Mouse (Mus musculus) thymus, postnatal 4 days (tissue): Measurements from ENCODE around the gene Nectin1.
A peak's percentile ranks its signal among the peaks of the same experiment; 100 is the strongest.

ENCODE experiments used
- DNase-seq: peaks from one replicate; pipeline ENCODE4 v3.0.0; 2021

Gene Nectin1

DNA sequence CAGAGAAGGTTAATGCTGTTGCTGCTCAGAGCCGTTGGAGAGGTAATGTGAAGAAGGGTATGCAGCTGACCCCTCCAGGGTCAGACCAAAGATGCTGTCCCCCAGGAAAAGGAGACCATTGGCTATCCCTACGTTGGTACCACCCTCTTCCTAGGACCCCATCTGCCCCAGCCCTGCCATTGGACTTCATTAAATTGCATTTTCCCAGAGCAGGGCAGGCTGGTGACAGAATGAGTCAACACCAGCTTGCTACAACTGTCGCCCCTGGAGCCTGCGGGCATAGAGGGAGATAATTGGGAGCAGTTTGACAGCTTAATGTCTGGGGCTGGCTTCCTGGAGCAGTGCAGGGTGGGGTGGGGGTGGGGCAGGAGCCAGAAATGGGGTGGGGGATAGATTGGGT lies 25.0 kb downstream of the Nectin1 start:
- no peak for DNase-seq

DNA sequence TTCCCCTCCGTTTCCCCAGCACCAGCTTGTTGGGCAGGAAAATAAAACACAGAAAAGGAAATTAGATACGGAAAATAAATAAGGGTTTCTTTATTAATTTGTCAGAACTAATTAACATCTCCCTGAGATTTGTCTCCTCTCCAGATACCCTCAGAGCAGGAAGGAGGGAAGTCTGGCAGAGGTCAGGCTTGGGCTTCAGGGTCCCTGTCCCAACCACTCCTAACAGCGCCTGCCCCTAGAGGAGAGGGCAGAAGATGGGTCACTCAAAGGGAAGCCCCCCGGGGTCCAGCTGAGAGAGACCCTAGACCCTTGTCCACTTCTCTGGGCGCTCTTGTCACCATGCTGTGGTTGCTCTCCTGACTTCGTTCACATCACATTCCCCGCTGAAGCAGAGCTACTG lies 25.4 kb downstream of the Nectin1 start:
- DNase-seq: no peak

DNA sequence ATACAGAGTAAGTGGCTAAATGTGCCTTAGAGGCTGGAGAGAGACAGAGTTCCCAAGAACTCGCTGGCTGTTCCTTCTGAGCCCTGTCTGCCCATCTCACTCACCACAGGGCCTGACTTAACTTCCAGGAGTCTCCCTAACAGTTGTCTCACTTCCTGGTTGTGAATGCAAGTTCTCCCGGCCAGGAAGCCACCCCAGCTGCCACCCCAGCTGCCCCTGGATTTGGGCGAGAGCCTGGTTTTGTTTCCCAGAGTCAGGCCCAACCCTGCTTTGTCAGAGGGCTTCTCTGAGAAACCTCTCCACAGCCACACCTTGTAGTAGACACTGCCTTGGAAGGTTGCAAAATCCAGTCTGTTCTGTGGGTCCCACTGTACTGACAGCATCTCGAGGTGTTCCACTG lies 26.2 kb downstream of the Nectin1 start:
- no peak for DNase-seq

DNA sequence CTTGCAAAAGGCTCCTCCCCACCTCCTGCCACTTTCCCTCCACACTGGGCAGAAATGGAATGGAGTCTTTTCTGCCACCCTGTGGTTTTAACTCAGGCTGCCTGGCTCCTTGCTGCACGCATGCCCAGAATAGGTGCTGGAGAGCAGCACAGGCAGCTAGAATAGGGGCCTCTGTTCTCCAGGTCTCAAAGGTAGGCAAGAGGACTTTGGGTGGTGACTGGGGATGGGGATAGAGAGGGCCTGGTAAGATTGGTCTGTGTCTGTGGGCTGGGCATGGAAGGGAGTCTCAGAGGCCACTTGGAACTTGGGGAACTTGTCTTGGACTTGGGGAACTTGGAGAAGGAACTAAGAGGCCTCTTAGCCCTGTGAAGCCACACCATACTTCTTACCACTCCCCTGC lies 27.3 kb downstream of the Nectin1 start:
- DNase-seq: no peak

DNA sequence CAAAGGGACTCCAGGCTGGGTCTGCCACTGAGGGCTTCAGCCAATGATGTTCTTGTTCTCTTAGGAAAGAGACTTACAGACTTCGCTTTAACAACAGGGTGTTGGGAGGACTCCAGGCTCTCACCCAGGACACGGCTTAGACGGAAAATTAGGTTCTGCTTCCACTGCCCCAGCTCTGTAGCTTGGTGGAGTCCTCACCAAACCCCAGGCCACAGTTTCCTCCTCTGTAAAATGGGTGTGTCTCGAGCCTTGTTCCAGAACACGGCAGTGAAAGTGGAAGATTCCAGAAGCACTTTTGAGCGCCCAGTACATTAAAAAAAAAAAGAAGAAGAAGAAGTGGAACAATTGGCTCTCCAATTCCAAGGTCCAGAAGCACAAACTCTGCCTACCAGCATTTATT lies 28.7 kb downstream of the Nectin1 start:
- DNase-seq: no peak

DNA sequence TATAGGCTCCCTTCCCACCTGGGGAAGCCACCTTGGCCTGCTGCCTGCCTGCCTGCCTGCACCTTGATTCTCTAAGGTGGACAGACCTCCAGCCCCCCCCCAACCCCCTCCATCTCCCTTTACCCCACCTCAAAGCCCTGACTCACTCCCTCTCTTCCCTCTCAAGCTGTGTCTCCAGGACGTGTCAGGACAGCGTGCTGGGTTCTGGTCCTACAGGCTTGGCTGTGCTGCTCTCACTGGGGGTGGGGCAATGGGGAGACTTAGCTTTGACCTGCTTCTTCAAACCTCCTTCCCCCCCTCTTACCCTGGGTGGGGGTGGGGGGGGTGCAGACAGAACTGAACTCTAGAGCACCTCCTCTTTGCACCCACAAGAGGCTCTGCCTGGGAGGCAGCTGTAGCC lies 29.7 kb downstream of the Nectin1 start:
- DNase-seq: no peak

DNA sequence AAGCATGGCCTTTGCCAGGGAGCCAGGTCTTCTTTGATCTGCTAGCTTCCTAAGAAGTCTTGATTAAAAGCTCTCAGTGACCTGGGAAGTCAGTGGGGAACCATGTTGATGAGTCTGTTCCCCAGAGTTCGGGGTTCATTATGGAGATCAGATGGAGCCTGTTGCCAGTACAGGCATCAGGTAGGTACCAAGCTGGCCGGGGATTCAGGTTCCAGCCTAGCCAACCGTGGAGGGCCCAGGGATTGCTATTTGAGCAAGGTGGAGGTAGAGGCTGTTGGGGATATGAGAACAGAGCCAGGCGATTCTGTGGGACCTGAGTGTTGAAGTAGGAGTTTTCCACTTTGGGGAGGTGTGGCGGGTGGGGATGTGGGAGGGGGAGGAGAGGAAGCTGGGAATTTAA lies 30.6 kb downstream of the Nectin1 start:
- DNase-seq: no peak

DNA sequence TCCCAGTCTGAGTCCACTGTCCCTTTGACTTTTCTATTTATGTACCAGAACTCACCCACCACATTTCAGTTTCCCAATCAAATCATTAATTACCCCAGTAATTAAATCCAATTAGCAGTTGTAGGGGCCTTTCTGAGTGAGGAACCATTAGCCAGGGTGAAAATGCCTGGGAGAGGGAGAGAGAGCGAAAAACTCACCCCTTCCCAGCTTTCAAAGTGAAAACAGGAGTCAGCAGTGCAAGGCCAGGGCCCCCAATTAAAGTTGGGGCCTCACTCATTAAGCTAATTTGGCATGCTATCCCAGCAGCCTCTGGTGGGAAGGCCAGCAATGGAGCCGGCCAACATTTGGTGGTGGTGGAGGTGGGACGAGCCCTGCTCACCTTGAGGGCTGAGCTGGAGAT lies 32.4 kb downstream of the Nectin1 start:
- no peak for DNase-seq

- DNase-seq: no peak
These were observed 33.9 kb downstream of the Nectin1 start for GRCm38 (mm10) chr9:43777362-43778360.

- DNase-seq: no peak
These were observed 37.1 kb downstream of the Nectin1 start for GRCm38 (mm10) chr9:43780883-43781282.

DNA sequence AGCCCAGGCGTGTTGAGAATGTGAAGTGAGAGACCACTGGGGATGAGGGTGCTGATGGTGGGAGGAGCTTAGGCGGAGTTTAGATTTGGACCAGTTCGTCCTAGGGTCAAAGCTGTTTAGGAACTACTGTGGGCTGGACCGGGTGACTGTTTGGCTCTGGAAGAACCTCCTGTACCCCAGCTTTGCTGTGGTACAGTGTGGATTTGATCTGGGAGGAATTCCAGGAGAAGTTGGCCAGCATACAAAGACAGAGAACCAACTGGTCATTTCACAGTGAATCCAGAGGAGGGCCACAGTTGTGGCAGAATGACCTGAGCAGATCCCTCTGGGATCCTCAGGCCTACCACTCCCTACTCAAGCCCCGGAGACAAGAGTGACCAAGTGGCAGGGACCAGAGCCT lies 38.6 kb downstream of the Nectin1 start:
- no peak for DNase-seq

GRCm38 (mm10) chr9:43783959-43784358 lies 40.2 kb downstream of the Nectin1 start:
- DNase-seq: no peak

DNA sequence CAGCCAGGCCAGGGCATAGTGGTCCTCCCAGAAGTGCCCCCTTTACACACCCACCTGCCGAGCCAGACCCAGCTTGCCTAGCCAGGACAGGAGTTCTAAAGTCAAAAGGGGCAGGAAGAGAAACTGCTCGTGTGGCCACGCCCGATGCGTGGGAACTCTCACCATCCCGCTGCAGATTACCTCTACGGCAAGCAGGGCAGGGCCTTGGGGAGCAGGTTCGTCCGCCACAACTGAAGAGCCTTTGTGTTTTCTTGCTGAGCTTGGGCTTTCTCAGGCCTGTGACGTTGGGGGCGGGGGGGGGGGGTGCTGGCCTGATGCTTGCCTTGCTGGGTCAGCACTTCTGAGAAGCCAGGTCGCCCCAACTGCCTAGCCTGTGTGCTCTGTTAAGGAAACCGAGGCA lies 41.1 kb downstream of the Nectin1 start:
- DNase-seq: no peak

- DNase-seq: no peak
These were observed 43.8 kb downstream of the Nectin1 start for GRCm38 (mm10) chr9:43787591-43787990.

DNA sequence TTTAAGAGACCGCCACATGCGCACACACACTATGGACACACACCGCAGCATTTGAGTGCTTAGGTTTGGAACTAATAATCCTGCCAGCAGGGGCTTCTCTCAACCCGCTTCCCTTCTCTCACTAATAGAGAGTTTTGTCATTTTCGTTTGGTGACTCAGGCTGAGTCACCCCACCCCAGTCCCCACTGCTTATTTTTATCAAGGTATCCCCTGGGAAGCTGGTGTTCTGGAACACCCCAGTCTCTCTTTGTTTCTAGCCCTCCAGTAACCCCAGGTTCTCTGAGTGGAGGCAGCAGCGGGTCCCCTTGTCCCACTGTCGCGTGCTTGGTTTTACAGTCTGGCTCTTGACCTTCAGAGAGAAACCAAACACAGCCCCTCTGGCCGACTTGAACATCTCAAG lies 48.9 kb downstream of the Nectin1 start:
- DNase-seq: no peak

DNA sequence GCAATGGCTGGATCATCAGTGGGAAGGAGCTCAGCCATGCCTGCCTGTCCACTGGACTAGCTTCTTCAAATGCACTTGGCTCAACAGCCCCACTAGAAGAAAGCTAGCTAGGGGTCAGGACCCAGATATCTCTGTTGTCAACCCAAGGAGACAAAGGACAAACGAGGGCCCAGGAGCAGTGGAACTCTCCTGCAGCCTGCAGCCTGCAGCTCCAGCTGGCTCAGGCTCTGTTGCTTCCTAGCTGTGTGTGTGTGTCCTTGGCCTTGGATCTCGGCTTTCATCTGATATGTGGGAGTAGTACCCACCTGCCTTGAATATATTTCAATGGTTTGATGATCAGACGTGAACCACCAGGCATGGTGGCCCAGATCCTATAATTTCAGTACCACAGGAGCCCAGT lies 49.6 kb downstream of the Nectin1 start:
- DNase-seq: no peak

DNA sequence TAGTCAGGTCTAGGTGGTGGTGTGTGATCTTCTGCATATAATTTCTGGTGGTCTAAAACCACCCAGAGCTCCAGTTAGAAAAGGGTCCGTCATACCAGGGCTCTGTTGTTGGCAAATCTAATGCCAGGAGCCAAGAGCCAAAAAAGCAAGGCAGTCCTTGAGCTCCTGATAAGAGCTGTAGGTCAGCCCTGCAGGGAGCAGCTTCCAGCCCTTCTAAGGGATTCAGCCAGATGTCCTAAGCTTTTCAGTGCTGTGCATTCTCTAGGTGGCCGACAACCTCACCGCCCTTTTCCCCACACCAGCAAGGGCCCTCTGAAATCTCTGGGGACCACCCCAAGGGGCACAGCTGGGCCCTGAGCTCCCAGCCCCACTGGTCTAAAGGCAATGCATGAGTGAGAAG lies 52.2 kb downstream of the Nectin1 start:
- no peak for DNase-seq

DNA sequence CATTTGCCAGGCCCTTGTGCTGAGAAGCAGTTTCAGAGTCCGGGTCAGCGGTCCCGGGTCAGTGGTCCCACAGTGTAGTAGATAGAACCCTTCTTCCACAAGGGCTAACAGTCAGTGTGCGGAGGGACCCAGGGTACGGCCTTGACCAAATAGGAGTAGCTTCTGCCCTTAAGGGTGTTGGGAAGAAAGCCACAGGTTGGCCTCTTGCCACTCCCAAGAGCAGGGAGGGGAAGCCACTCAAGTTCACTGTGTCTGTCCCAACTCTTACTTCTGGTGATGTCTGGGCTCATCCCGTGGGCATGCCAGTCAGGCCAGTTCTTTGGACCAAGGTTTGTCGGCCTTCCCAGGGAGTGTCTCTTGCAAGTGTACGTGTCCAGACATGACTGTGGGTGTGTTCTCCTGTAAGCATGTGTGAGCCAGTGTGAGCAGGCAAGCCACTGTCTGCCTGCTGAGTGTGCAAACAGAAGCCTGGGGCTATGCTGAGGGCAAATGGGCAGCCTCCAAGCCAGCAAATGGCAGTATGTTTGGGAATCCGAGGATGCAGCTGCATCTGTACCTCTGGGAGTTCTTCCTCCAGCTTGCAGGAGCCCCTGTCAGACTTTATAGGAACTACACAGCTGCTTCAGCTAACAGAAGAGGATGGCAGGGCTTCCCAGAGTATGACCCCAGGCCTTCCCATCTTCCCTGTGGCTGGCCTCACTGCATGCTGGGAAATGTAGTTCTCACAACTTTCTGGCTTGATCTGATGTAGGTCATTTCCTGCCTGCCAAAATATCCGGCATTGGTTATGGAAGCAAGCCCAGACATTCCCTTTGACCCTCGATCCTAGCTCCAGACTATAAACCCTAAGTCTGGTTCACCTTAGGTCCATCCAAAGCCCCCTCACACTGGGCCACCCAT lies 53.3 kb downstream of the Nectin1 start:
- no peak for DNase-seq

DNA sequence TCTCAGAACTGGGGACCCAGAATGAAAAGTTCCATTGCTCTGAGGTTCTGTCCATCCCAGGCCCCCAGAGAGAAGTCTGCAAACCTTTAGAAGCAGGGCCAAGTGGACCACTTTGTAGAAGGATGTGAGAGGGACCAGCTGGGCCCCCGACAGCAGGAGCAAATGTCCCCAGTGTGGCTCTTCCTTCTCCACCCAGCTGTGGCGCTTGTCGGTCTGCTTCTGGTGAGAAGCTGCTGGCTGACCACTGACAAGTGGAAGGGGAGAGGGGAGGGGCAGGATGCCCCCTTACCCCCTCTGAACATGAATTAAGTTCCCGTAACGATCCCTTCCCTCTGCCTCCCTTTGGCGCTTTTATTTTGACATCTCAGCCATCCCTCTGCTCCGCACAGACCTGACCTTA lies 54.0 kb downstream of the Nectin1 start:
- no peak for DNase-seq

DNA sequence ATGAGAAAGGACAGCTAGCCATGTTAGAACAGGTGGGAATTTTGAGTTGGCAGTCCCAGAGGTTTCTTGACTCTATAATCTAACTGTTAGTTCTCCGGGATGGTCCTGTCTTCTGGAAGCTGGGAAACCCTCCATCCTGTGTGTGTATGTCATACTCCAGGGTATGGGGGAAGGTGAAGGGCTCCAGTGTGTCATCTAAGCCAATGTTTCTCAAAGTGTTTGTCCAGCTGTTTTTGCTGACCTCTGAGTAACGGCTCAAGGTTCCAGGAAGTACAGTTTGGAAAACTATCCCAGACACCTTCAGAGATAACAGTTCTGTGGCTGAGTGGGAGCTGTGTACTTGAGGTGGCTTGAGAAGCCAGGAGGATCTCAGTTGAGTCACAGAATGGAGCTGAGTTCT lies 56.7 kb downstream of the Nectin1 start:
- DNase-seq: no peak

- DNase-seq: peak; percentile 65
These were observed 58.1 kb downstream of the Nectin1 start for GRCm38 (mm10) chr9:43801911-43802310.

- no peak for DNase-seq
These were observed 63.8 kb downstream of the Nectin1 start for GRCm38 (mm10) chr9:43807565-43807964.

- DNase-seq: no peak
These were observed 64.3 kb downstream of the Nectin1 start for GRCm38 (mm10) chr9:43808099-43808498.

- no peak for DNase-seq
These were observed 64.8 kb downstream of the Nectin1 start for GRCm38 (mm10) chr9:43808546-43808945.
